Mouse (Mus musculus) limb, embryonic 10.5 days (tissue): ENCODE measurements around the gene Top1. TPM values are rescaled to one million over a fixed set of nuclear protein-coding genes. Genes with fewer than 3 reads are reported as not detected.
"Not testable (repeated sequence)": the region's sequence is repeated elsewhere in the genome, so short reads cannot be mapped to it uniquely, and the experiment has no call there.

ENCODE experiments used
- DNase-seq: peaks from one replicate; pipeline ENCODE4 v3.0.0-alpha.2; 2017; ENCODE audit warnings: low spot score
- H3K27ac ChIP-seq: fragments of 300-500 bp; sonication (generic); 2 replicates; pipeline ENCODE4 v1.5.1; 2016; ENCODE audit warnings: mild to moderate bottlenecking
- H3K27me3 ChIP-seq: fragments of 300-500 bp; sonication (generic); 2 replicates; pipeline ENCODE4 v1.6.1; 2016; ENCODE audit warnings: low read depth, mild to moderate bottlenecking; ENCODE audit not compliant: poor library complexity, severe bottlenecking
- H3K36me3 ChIP-seq: fragments of 300-500 bp; sonication (generic); 2 replicates; pipeline ENCODE4 v1.6.1; 2016; ENCODE audit warnings: mild to moderate bottlenecking, moderate library complexity
- H3K4me1 ChIP-seq: fragments of 300-500 bp; sonication (generic); 2 replicates; pipeline ENCODE4 v1.6.1; 2016
- H3K4me3 ChIP-seq: fragments of 300-500 bp; sonication (generic); 2 replicates; pipeline ENCODE4 v1.5.1; 2016; ENCODE audit warnings: mild to moderate bottlenecking, moderate library complexity
- H3K9me3 ChIP-seq: fragments of 300-500 bp; sonication (generic); replicated peaks from 2 replicates; pipeline ENCODE4 v1.6.1; 2016; ENCODE audit warnings: mild to moderate bottlenecking
- WGBS: fragments of 180-500 bp; shearing (Covaris S2); methylation state at CpG from one replicate; pipeline ENCODE4 v1.1.7; 2016; 5-methylcytosine and 5-hydroxymethylcytosine counted together
- polyA plus RNA-seq: library from polyadenylated mRNA; unstranded; fragments of >200 nt; fragmentation: Nextera tagmentation; extraction: Ambion mirVana; gene quantifications from 2 replicates; pipeline ENCODE4 v1.2.1, GENCODE M21; 2016

The Top1 gene
- polyA plus RNA-seq, 1 experiment from 2014 or later = 107 TPM

DNA sequence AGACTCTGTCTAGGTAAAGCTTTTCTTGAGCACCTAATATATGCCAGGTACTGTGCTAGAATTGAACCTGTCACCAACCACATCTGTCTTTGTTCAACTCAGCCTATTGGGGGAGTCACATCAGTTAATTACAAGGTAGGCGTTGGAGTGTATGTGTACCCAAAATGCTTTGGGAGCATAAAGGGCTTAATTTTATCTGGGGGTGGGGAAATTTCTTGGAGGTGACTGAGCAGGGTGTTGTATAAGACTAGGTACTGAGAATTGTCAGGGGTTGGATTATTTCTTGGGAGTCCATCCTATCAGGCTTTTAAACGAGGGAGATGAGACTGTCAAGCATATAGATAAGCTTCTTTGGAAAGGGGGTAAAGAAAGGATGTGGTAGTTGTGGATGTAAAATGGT lies 2.4 kb downstream of the Top1 start:
- H3K9me3 ChIP-seq = no peaks in the 10 kb centered on the region
- WGBS = 63% methylated on average over 2 of the region's 2 CpGs
- peaks cover 23% of the 10 kb centered on the region for H3K4me1 ChIP-seq
- DNase-seq = no peak
- 0 out of 2 replicates have a peak overlapping the region, but pooled peaks have one; percentile 100 for H3K27ac ChIP-seq
- no peaks in the 10 kb centered on the region for H3K27me3 ChIP-seq
- H3K4me3 ChIP-seq = peak overlapping the region; percentile 99
- H3K36me3 ChIP-seq = peaks cover 31% of the 10 kb centered on the region

GRCm38 (mm10) chr2:160649072-160649471 lies 3.4 kb downstream of the Top1 start:
- Histone ChIP-seq H3K4me1 (peaks cover 23% of the 10 kb centered on the region), H3K36me3 (peaks cover 41% of the 10 kb centered on the region), H3K9me3 (no peaks in the 10 kb centered on the region), H3K27me3 (no peaks in the 10 kb centered on the region), H3K4me3 (peak overlapping the region; percentile 99), H3K27ac (no peak overlapping the region)
- 92% methylated on average over 2 of the region's 2 CpGs for WGBS
- DNase-seq = no peak

GRCm38 (mm10) chr2:160651165-160651564 lies 5.5 kb downstream of the Top1 start:
- WGBS = 84% methylated on average over 2 of the region's 2 CpGs
- H3K9me3 ChIP-seq = no peaks in the 10 kb centered on the region
- peaks cover 23% of the 10 kb centered on the region for H3K4me1 ChIP-seq
- no peak for DNase-seq
- H3K27ac ChIP-seq = no peak overlapping the region
- H3K4me3 ChIP-seq = no peak overlapping the region
- H3K36me3 ChIP-seq = peaks cover 61% of the 10 kb centered on the region
- H3K27me3 ChIP-seq = no peaks in the 10 kb centered on the region

DNA sequence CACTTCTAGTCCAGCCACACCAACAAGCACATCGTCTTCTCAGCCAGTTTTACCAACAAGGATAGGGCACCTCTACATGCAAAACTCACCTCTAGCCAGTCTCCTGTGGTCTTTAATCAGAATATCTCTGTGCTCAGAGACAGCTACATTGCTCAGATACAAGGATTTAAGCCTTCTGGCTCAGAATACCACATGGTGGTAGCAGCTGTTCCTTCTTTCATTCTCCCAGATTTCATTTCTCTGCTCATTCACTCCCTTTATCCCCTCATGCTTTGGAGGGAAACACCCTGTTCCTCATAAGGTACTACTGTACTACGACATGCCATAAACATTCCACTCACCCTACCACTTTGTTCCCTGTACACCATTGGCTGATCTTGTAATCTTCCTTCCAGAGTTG lies 7.5 kb downstream of the Top1 start:
- Histone ChIP-seq H3K36me3 (peaks cover 75% of the 10 kb centered on the region), H3K4me1 (peaks cover 15% of the 10 kb centered on the region), H3K27ac (no peak overlapping the region), H3K4me3 (no peak overlapping the region), H3K27me3 (no peaks in the 10 kb centered on the region), H3K9me3 (no peaks in the 10 kb centered on the region)
- 92% methylated on average over 2 of the region's 2 CpGs for WGBS
- no peak for DNase-seq

GRCm38 (mm10) chr2:160655561-160655960 lies 9.9 kb downstream of the Top1 start:
- DNase-seq = no peak
- no peaks in the 10 kb centered on the region for H3K27me3 ChIP-seq
- no peaks in the 10 kb centered on the region; the same call in 1 of the 2 replicates for H3K4me1 ChIP-seq
- H3K9me3 ChIP-seq = no peaks in the 10 kb centered on the region
- WGBS = 97% methylated on average over 1 of the region's 1 CpGs
- peaks cover 90% of the 10 kb centered on the region for H3K36me3 ChIP-seq
- no peak overlapping the region for H3K27ac ChIP-seq
- H3K4me3 ChIP-seq = no peak overlapping the region

- Histone ChIP-seq H3K4me3 (no peak overlapping the region), H3K27me3 (no peaks in the 10 kb centered on the region), H3K9me3 (no peaks in the 10 kb centered on the region), H3K4me1 (no peaks in the 10 kb centered on the region; the same call in 1 of the 2 replicates), H3K36me3 (peaks cover 94% of the 10 kb centered on the region), H3K27ac (no peak overlapping the region)
- WGBS = 87% methylated on average over 1 of the region's 1 CpGs
- no peak for DNase-seq
Observed at GRCm38 (mm10) chr2:160656234-160656633, 10.5 kb downstream of the Top1 start.

- DNase-seq = no peak
- H3K36me3 ChIP-seq = peaks cover 96% of the 10 kb centered on the region
- WGBS = 94% methylated on average over 13 of the region's 13 CpGs
Observed at GRCm38 (mm10) chr2:160657801-160658442, 12.2 kb downstream of the Top1 start.

GRCm38 (mm10) chr2:160658811-160659210 lies 13.1 kb downstream of the Top1 start:
- no peaks in the 10 kb centered on the region for H3K4me1 ChIP-seq
- no peaks in the 10 kb centered on the region for H3K27me3 ChIP-seq
- H3K36me3 ChIP-seq = peaks cover 91% of the 10 kb centered on the region
- H3K27ac ChIP-seq = no peak overlapping the region
- no peak overlapping the region for H3K4me3 ChIP-seq
- DNase-seq = no peak
- H3K9me3 ChIP-seq = no peaks in the 10 kb centered on the region

More at GRCm38 (mm10) chr2:160657801-160658442, 12.2 kb downstream of the Top1 start:
- Histone ChIP-seq H3K27me3 (no peaks in the 10 kb centered on the region), H3K4me1 (no peaks in the 10 kb centered on the region), H3K27ac (no peak overlapping the region), H3K4me3 (no peak overlapping the region), H3K9me3 (no peaks in the 10 kb centered on the region)

GRCm38 (mm10) chr2:160664421-160664820 lies 18.7 kb downstream of the Top1 start:
- Histone ChIP-seq H3K4me3 (no peak overlapping the region), H3K36me3 (peaks cover 53% of the 10 kb centered on the region), H3K9me3 (no peaks in the 10 kb centered on the region), H3K4me1 (no peaks in the 10 kb centered on the region), H3K27ac (no peak overlapping the region), H3K27me3 (no peaks in the 10 kb centered on the region)
- no peak for DNase-seq

DNA sequence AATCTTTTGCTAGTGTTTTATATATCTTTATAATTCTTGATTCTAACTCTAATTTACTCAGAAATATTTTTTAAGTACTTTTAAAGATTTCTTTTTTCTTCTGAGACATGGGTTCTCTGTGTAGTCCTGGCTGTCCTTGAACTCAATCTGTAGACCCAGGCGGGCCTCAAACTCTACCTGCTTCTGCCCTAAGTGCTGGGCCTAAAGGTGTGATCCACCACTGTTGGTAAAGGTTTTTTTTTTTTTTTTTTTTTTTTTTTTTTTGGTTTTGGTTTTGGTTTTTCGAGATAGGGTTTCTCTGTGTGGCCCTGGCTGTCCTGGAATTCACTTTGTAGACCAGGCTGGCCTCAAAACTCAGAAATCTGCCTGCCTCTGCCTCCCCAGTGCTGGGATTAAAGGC lies 19.3 kb downstream of the Top1 start:
- not testable (repeated sequence) for DNase-seq, H3K27me3 ChIP-seq, H3K4me1 ChIP-seq, H3K9me3 ChIP-seq, H3K27ac ChIP-seq, H3K4me3 ChIP-seq
- peaks cover 54% of the 10 kb centered on the region for H3K36me3 ChIP-seq
- WGBS = 94% methylated on average over 2 of the region's 2 CpGs

DNA sequence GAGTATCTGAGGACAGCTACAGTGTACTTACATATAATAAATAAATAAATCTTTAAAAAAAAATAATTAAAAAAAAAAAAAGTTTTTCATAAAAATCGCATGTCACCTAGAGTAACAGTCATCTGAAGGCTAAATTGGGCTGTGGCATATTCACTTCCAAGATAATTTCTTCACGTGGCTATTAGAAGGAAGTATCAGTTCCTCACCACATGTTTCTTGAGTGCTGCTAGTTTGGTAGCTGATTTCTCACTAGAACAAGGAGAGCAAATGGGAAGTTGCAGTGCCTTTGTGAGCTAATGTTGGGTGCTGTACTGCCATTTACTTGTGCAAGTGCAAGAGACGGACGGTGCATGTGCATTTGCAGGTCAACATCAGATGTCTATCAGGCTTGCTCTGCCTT lies 21.6 kb downstream of the Top1 start:
- 94% methylated on average over 4 of the region's 4 CpGs for WGBS

GRCm38 (mm10) chr2:160700271-160700670 lies 54.6 kb downstream of the Top1 start:
- no peaks in the 10 kb centered on the region for H3K9me3 ChIP-seq
- peaks cover 94% of the 10 kb centered on the region for H3K36me3 ChIP-seq
- no peak for DNase-seq
- no peak overlapping the region for H3K27ac ChIP-seq
- WGBS = 88% methylated on average over 5 of the region's 5 CpGs
- H3K4me1 ChIP-seq = no peaks in the 10 kb centered on the region
- H3K27me3 ChIP-seq = no peaks in the 10 kb centered on the region
- H3K4me3 ChIP-seq = no peak overlapping the region

More for the DNA sequence above, 21.6 kb downstream of the Top1 start:
- Histone ChIP-seq H3K36me3 (peaks cover 54% of the 10 kb centered on the region), H3K27me3 (no peaks in the 10 kb centered on the region), H3K9me3 (no peaks in the 10 kb centered on the region), H3K4me1 (no peaks in the 10 kb centered on the region), H3K27ac (no peak overlapping the region), H3K4me3 (no peak overlapping the region)
- DNase-seq = no peak

GRCm38 (mm10) chr2:160701603-160702002 lies 55.9 kb downstream of the Top1 start:
- H3K27ac ChIP-seq = no peak overlapping the region
- no peak for DNase-seq
- H3K36me3 ChIP-seq = peaks cover 94% of the 10 kb centered on the region
- H3K4me1 ChIP-seq = no peaks in the 10 kb centered on the region
- WGBS = 90% methylated on average over 3 of the region's 3 CpGs
- H3K9me3 ChIP-seq = no peaks in the 10 kb centered on the region
- H3K27me3 ChIP-seq = no peaks in the 10 kb centered on the region
- no peak overlapping the region for H3K4me3 ChIP-seq

DNA sequence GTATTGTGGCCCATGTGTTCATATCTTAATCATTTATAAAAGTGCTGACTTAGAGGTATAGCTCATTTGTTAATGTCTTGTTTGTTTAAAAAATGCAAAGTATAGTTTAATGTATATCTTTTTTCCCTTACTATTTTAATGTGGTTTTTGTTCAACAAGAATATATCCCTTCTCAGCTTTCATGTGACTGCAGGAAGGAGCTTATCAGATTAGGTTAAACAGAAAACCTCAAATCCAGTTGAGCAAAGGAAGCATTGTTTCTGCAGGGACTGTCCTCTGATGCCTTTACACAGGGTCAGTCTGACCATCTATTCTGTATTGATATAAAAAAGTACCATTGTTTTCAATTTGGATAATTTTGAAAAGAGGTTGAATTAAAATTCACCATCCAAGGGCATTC lies 57.1 kb downstream of the Top1 start:
- Histone ChIP-seq H3K4me1 (no peaks in the 10 kb centered on the region), H3K9me3 (no peaks in the 10 kb centered on the region), H3K27ac (no peak overlapping the region), H3K36me3 (peaks cover 98% of the 10 kb centered on the region), H3K27me3 (no peaks in the 10 kb centered on the region), H3K4me3 (no peak overlapping the region)
- no peak for DNase-seq
